Comparison of ENCODE assay signal across 22 mouse cellular contexts in the genomic region with DNA sequence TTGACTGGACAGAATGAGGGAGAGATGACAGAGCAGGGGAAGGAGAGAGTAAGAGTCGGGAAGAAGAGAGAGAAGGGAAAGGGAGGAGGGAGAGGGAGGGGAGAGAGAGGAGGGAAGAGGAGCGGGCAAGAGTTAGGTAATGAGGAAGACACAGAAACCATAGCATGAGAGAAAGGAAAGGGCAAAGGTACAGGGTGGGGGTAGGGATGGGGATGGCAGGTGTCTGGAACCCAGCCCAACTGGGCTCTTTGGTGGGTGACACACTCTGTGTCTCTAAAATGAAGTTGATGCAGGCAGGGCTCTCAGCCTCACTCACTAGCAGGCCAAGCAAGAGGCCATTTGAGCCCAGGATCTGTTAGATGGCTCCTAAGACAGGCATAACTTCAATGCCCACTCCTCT.
DNase-seq lines count a peak whose midpoint lies in the region; ATAC-seq and TF ChIP-seq lines count a peak whose summit lies in the region.
"Had no signal": no experiment of that assay in that cellular context is flagged by ENCODE, and none has a peak within 500 bp of the region (broad histone marks: within the 10 kb centered on the region; RNA-seq: fewer than 3 reads in every experiment).

No protein-coding gene starts in this region.

- peak; percentile 70; the same call in 1 of the 2 replicates for ATAC-seq in forebrain, embryonic 12.5 days (ENCODE audit: low FRiP score)
- no peak for ATAC-seq in forebrain, postnatal 0 days
- no peak for ATAC-seq in hindbrain, embryonic 15.5 days (ENCODE audit: low FRiP score, low read depth)
- ATAC-seq in hindbrain, embryonic 14.5 days (ENCODE audit: low FRiP score), result no peak
- ATAC-seq in forebrain, embryonic 16.5 days, result 0 out of 2 replicates have a peak, but pooled peaks have one; percentile 21
- ATAC-seq: CD4-positive, CD25-positive, alpha-beta regulatory T cell, adult 4 months; inflammation-experienced regulatory T-cells, adult 6 months; intestine, postnatal 0 days had no signal

- no peak overlapping the region for H3K4me2 ChIP-seq in forebrain, embryonic 12.5 days
- H3K4me2 ChIP-seq in forebrain, postnatal 0 days (ENCODE audit: low read depth), result no peak overlapping the region
- no peak overlapping the region for H3K4me2 ChIP-seq in hindbrain, embryonic 15.5 days
- no peak overlapping the region for H3K4me2 ChIP-seq in hindbrain, embryonic 14.5 days (replicated peaks)
- H3K4me2 ChIP-seq in forebrain, embryonic 16.5 days (ENCODE audit: low read length), result no peak overlapping the region
- H3K4me2 ChIP-seq: embryonic facial prominence, embryonic 13.5 days; heart, embryonic 11.5 days; heart, embryonic 15.5 days had no signal

- 58% methylated on average over 2 of the region's 2 CpGs for WGBS in forebrain, embryonic 12.5 days
- 27% methylated on average over 2 of the region's 2 CpGs for WGBS in forebrain, postnatal 0 days
- WGBS in hindbrain, embryonic 15.5 days, result 60% methylated on average over 2 of the region's 2 CpGs
- WGBS in hindbrain, embryonic 14.5 days, result 58% methylated on average over 2 of the region's 2 CpGs
- WGBS in forebrain, embryonic 16.5 days, result 34% methylated on average over 2 of the region's 2 CpGs

- H3K36me3 ChIP-seq in forebrain, embryonic 12.5 days (replicated peaks), result no peaks in the 10 kb centered on the region; the same call in 1 of the 2 replicates
- no peaks in the 10 kb centered on the region for H3K36me3 ChIP-seq in forebrain, postnatal 0 days (ENCODE audit: insufficient read depth)
- H3K36me3 ChIP-seq in hindbrain, embryonic 15.5 days, result no peaks in the 10 kb centered on the region
- no peaks in the 10 kb centered on the region for H3K36me3 ChIP-seq in hindbrain, embryonic 14.5 days (replicated peaks; ENCODE audit: control insufficient read depth, insufficient read depth)
- no peaks in the 10 kb centered on the region for H3K36me3 ChIP-seq in forebrain, embryonic 16.5 days (ENCODE audit: control insufficient read depth, insufficient read depth)
- H3K36me3 ChIP-seq: embryonic facial prominence, embryonic 13.5 days; G1E; heart, embryonic 15.5 days had no signal

- peak; percentile 28 for DNase-seq in cerebellum, adult 11-12 months
- no peak for DNase-seq in cerebellum, adult 11 months
- no peak for DNase-seq in forebrain, postnatal 0 days
- no peak for DNase-seq in hindbrain, embryonic 14.5 days (ENCODE audit: low spot score)
- no peak for DNase-seq in left cerebral cortex, postnatal 14 days (ENCODE audit: low spot score in 2 of 2)
- DNase-seq: adrenal gland, adult 8-10 months; adrenal gland, postnatal 36 days; B cell, adult 2 months; cerebellum, postnatal 36 days; gastrocnemius, postnatal 10 days; heart, adult 2 months; kidney, adult 8-10 months had no signal

- peaks cover 6% of the 10 kb centered on the region; the same call in 1 of the 2 replicates for H3K9me3 ChIP-seq in forebrain, embryonic 12.5 days
- no peaks in the 10 kb centered on the region for H3K9me3 ChIP-seq in forebrain, postnatal 0 days (ENCODE audit: low read length)
- no peaks in the 10 kb centered on the region for H3K9me3 ChIP-seq in hindbrain, embryonic 15.5 days
- H3K9me3 ChIP-seq in hindbrain, embryonic 14.5 days (ENCODE audit: control insufficient read depth, low read length), result 0 out of 2 replicates have a peak, but pooled peaks cover 5% of the 10 kb centered on the region
- H3K9me3 ChIP-seq in forebrain, embryonic 16.5 days (ENCODE audit: control insufficient read depth, low read length), result no peaks in the 10 kb centered on the region
- H3K9me3 ChIP-seq: heart, embryonic 15.5 days had no signal

- no peak for TF ChIP-seq CTCF in forebrain, postnatal 0 days (IDR thresholded peaks at IDR 0.05; ENCODE audit: low read depth)

- H3K4me3 ChIP-seq in forebrain, embryonic 12.5 days (replicated peaks), result no peak overlapping the region
- no peak overlapping the region for H3K4me3 ChIP-seq in forebrain, postnatal 0 days (ENCODE audit: low read depth, low read length)
- no peak overlapping the region for H3K4me3 ChIP-seq in hindbrain, embryonic 15.5 days
- no peak overlapping the region for H3K4me3 ChIP-seq in hindbrain, embryonic 14.5 days (replicated peaks; ENCODE audit: low read length)
- H3K4me3 ChIP-seq in forebrain, embryonic 16.5 days (replicated peaks; ENCODE audit: low read length), result no peak overlapping the region
- H3K4me3 ChIP-seq: embryonic facial prominence, embryonic 13.5 days; heart, adult 2 months; heart, embryonic 15.5 days had no signal

- H3K27me3 ChIP-seq in forebrain, embryonic 12.5 days, result 0 out of 2 replicates have a peak, but pooled peaks cover 3% of the 10 kb centered on the region
- no peaks in the 10 kb centered on the region for H3K27me3 ChIP-seq in forebrain, postnatal 0 days (ENCODE audit: insufficient read depth, low read length)
- no peaks in the 10 kb centered on the region for H3K27me3 ChIP-seq in hindbrain, embryonic 15.5 days
- H3K27me3 ChIP-seq in hindbrain, embryonic 14.5 days (ENCODE audit: control insufficient read depth, insufficient read depth, low read length), result no peaks in the 10 kb centered on the region
- no peaks in the 10 kb centered on the region for H3K27me3 ChIP-seq in forebrain, embryonic 16.5 days (replicated peaks; ENCODE audit: control insufficient read depth, insufficient read depth, low read length)
- H3K27me3 ChIP-seq: embryonic facial prominence, embryonic 13.5 days had no signal

- H3K4me1 ChIP-seq in forebrain, embryonic 12.5 days, result peaks cover 22% of the 10 kb centered on the region; the same call in 1 of the 2 replicates
- H3K4me1 ChIP-seq in forebrain, postnatal 0 days (ENCODE audit: insufficient read depth), result no peaks in the 10 kb centered on the region; the same call in 1 of the 2 replicates
- H3K4me1 ChIP-seq in hindbrain, embryonic 15.5 days (replicated peaks), result peaks cover 25% of the 10 kb centered on the region
- peaks cover 22% of the 10 kb centered on the region for H3K4me1 ChIP-seq in hindbrain, embryonic 14.5 days (replicated peaks; ENCODE audit: control insufficient read depth, insufficient read depth, low read length)
- peaks cover 17% of the 10 kb centered on the region for H3K4me1 ChIP-seq in forebrain, embryonic 16.5 days (replicated peaks; ENCODE audit: control insufficient read depth, insufficient read depth, low read length)
- H3K4me1 ChIP-seq: embryonic facial prominence, embryonic 13.5 days; heart, embryonic 15.5 days had no signal

- peak overlapping the region; percentile 87 for H3K27ac ChIP-seq in forebrain, embryonic 12.5 days
- no peak overlapping the region for H3K27ac ChIP-seq in forebrain, postnatal 0 days (ENCODE audit: low read depth, low read length)
- H3K27ac ChIP-seq in hindbrain, embryonic 15.5 days (replicated peaks), result 0 out of 2 replicates have a peak overlapping the region, but pooled peaks have one; percentile 36
- H3K27ac ChIP-seq in hindbrain, embryonic 14.5 days, result no peak overlapping the region
- H3K27ac ChIP-seq in forebrain, embryonic 16.5 days (ENCODE audit: low read length), result 0 out of 2 replicates have a peak overlapping the region, but pooled peaks have one; percentile 20
- H3K27ac ChIP-seq: heart, adult 2 months; heart, embryonic 15.5 days had no signal

- no peak overlapping the region for H3K9ac ChIP-seq in forebrain, embryonic 12.5 days
- no peak overlapping the region for H3K9ac ChIP-seq in forebrain, postnatal 0 days
- no peak overlapping the region for H3K9ac ChIP-seq in hindbrain, embryonic 15.5 days
- H3K9ac ChIP-seq in hindbrain, embryonic 14.5 days, result no peak overlapping the region
- H3K9ac ChIP-seq in forebrain, embryonic 16.5 days (replicated peaks; ENCODE audit: low read depth, low read length), result no peak overlapping the region
- H3K9ac ChIP-seq: embryonic facial prominence, embryonic 13.5 days; heart, embryonic 15.5 days had no signal

- intact Hi-C loops in left cerebral cortex, postnatal 14 days (cut with DNase I), result no loop called here

Comparison
In these comparisons a context has a peak if more than half of its experiments do, and no peak if none do; other contexts are left out.
1. ATAC-seq: peak in forebrain, embryonic 12.5 days (single experiment) and forebrain, embryonic 16.5 days (single experiment); none in forebrain, postnatal 0 days (single experiment), hindbrain, embryonic 15.5 days (single experiment) and hindbrain, embryonic 14.5 days (single experiment).
2. H3K27ac ChIP-seq: peak in forebrain, embryonic 12.5 days (single experiment), hindbrain, embryonic 15.5 days (single experiment) and forebrain, embryonic 16.5 days (single experiment); none in forebrain, postnatal 0 days (single experiment) and hindbrain, embryonic 14.5 days (single experiment).